Mouse (Mus musculus): ENCODE measurements around the gene Gm49486. TPM values are rescaled to one million over a fixed set of nuclear protein-coding genes. Genes with fewer than 3 reads are reported as not detected.

Gene Gm49486
- total RNA-seq, 2 experiments from 2014 or later, result not detected

- no peak for ATAC-seq (replicated peaks; ENCODE audit: low FRiP score, poor library complexity, severe bottlenecking)
Measured at GRCm38 (mm10) chr15:79303725-79304124, 74.5 kb downstream of the Gm49486 start.

- ATAC-seq (replicated peaks; ENCODE audit: low FRiP score, poor library complexity, severe bottlenecking), result no peak
Measured at GRCm38 (mm10) chr15:79304832-79305231, 75.6 kb downstream of the Gm49486 start.

GRCm38 (mm10) chr15:79306043-79306637, 76.9 kb downstream of the Gm49486 start:
- no peak for ATAC-seq (replicated peaks; ENCODE audit: low FRiP score, poor library complexity, severe bottlenecking)

Other genes starting within 250 kb of the Gm49486 start
- gene H1f0, start 200.9 kb upstream of the Gm49486 start, total RNA-seq (2015; ENCODE audit: low replicate concordance), result 6.5 and 8.6 TPM in 2 replicates
- 8.2 and 20.5 TPM in 2 replicates for gene H1f0, start 200.9 kb upstream of the Gm49486 start, total RNA-seq (2017; ENCODE audit: low replicate concordance)
- gene Galr3, start 187.5 kb upstream of the Gm49486 start, total RNA-seq (2015; ENCODE audit: low replicate concordance), result not detected in 2 replicates
- not detected in 2 replicates for gene Galr3, start 187.5 kb upstream of the Gm49486 start, total RNA-seq (2017; ENCODE audit: low replicate concordance)
- gene Ankrd54, start 166.5 kb upstream of the Gm49486 start, total RNA-seq (2015; ENCODE audit: low replicate concordance), result 12.3 and 20.0 TPM in 2 replicates
- gene Ankrd54, start 166.5 kb upstream of the Gm49486 start, total RNA-seq (2017; ENCODE audit: low replicate concordance), result 7.5 and 11.4 TPM in 2 replicates
- 29.4 and 47.6 TPM in 2 replicates for gene Eif3l, start 154.2 kb upstream of the Gm49486 start, total RNA-seq (2015; ENCODE audit: low replicate concordance)
- gene Eif3l, start 154.2 kb upstream of the Gm49486 start, total RNA-seq (2017; ENCODE audit: low replicate concordance), result 51.3 and 56.2 TPM in 2 replicates
- 0.77 and 1.9 TPM in 2 replicates for gene Micall1, start 120.5 kb upstream of the Gm49486 start, total RNA-seq (2015; ENCODE audit: low replicate concordance)
- 0.68 and 0.98 TPM in 2 replicates for gene Micall1, start 120.5 kb upstream of the Gm49486 start, total RNA-seq (2017; ENCODE audit: low replicate concordance)
- gene Polr2f, start 88.4 kb upstream of the Gm49486 start, total RNA-seq (2015; ENCODE audit: low replicate concordance), result 16.1 and 20.7 TPM in 2 replicates
- gene Polr2f, start 88.4 kb upstream of the Gm49486 start, total RNA-seq (2017; ENCODE audit: low replicate concordance), result 10.8 and 13.9 TPM in 2 replicates
- not detected in 2 replicates for gene 1700088E04Rik, start 88.1 kb upstream of the Gm49486 start, total RNA-seq (2015; ENCODE audit: low replicate concordance)
- gene 1700088E04Rik, start 88.1 kb upstream of the Gm49486 start, total RNA-seq (2017; ENCODE audit: low replicate concordance), result not detected in 2 replicates
- gene Sox10, start 64.2 kb upstream of the Gm49486 start, total RNA-seq (2015; ENCODE audit: low replicate concordance), result not detected in 2 replicates
- gene Sox10, start 64.2 kb upstream of the Gm49486 start, total RNA-seq (2017; ENCODE audit: low replicate concordance), result not detected in 2 replicates
- gene Pick1, start 218 bp upstream of the Gm49486 start, total RNA-seq (2015; ENCODE audit: low replicate concordance), result 1.3 TPM in 1 of 2 replicates, not detected in the other
- 1.3 and 4.9 TPM in 2 replicates for gene Pick1, start 218 bp upstream of the Gm49486 start, total RNA-seq (2017; ENCODE audit: low replicate concordance)
- gene Slc16a8, start 25.4 kb downstream of the Gm49486 start, total RNA-seq (2015; ENCODE audit: low replicate concordance), result not detected in 2 replicates
- gene Slc16a8, start 25.4 kb downstream of the Gm49486 start, total RNA-seq (2017; ENCODE audit: low replicate concordance), result not detected in 2 replicates
- not detected in 2 replicates for gene Baiap2l2, start 56.1 kb downstream of the Gm49486 start, total RNA-seq (2015; ENCODE audit: low replicate concordance)
- not detected in 2 replicates for gene Baiap2l2, start 56.1 kb downstream of the Gm49486 start, total RNA-seq (2017; ENCODE audit: low replicate concordance)
- 1.9 and 4.6 TPM in 2 replicates for gene Pla2g6, start 99.0 kb downstream of the Gm49486 start, total RNA-seq (2015; ENCODE audit: low replicate concordance)
- 4.0 and 4.9 TPM in 2 replicates for gene Pla2g6, start 99.0 kb downstream of the Gm49486 start, total RNA-seq (2017; ENCODE audit: low replicate concordance)
- gene Maff, start 117.2 kb downstream of the Gm49486 start, total RNA-seq (2015; ENCODE audit: low replicate concordance), result not detected in 2 replicates
- gene Maff, start 117.2 kb downstream of the Gm49486 start, total RNA-seq (2017; ENCODE audit: low replicate concordance), result not detected in 2 replicates
- gene Tmem184b, start 174.2 kb downstream of the Gm49486 start, total RNA-seq (2015; ENCODE audit: low replicate concordance), result 4.8 and 5.2 TPM in 2 replicates
- 2.6 and 9.4 TPM in 2 replicates for gene Tmem184b, start 174.2 kb downstream of the Gm49486 start, total RNA-seq (2017; ENCODE audit: low replicate concordance)
- gene Csnk1e, start 226.2 kb downstream of the Gm49486 start, total RNA-seq (2015; ENCODE audit: low replicate concordance), result 13.2 and 14.6 TPM in 2 replicates
- 3.9 and 16.3 TPM in 2 replicates for gene Csnk1e, start 226.2 kb downstream of the Gm49486 start, total RNA-seq (2017; ENCODE audit: low replicate concordance)

Measured in erythroblast, adult 5-6 weeks (primary cell).